Mouse (Mus musculus): Measurements from ENCODE around the gene Cnn1.

- TF ChIP-seq CTCF (IDR thresholded peaks at IDR 0.05) (no peak), EP300 (IDR thresholded peaks at IDR 0.05) (no peak)
Measured at GRCm38 (mm10) chr9:22069881-22070553, 29.0 kb upstream of the Cnn1 start.
